Mouse (Mus musculus) embryo, embryonic 10 days (tissue): Measurements from ENCODE around the gene Aldh4a1.

Source experiments
- DNase-seq: peaks from one replicate; pipeline ENCODE4 v3.0.0-alpha.2; 2015; ENCODE audit warnings: low spot score

Gene Aldh4a1

GRCm38 (mm10) chr4:139669847-139670246 is 47.2 kb downstream of the Aldh4a1 start:
- DNase-seq: peak; percentile 87

GRCm38 (mm10) chr4:139675696-139676095 is 53.0 kb downstream of the Aldh4a1 start:
- DNase-seq: peak; percentile 52

- no peak for DNase-seq
Measured at GRCm38 (mm10) chr4:139683728-139684638, 61.3 kb downstream of the Aldh4a1 start.

- DNase-seq: peak; percentile 89
Measured at GRCm38 (mm10) chr4:139684639-139685017, 62.0 kb downstream of the Aldh4a1 start.

GRCm38 (mm10) chr4:139688058-139688457 is 65.4 kb downstream of the Aldh4a1 start:
- DNase-seq: no peak

GRCm38 (mm10) chr4:139689627-139690269 is 67.1 kb downstream of the Aldh4a1 start:
- DNase-seq: no peak

- no peak for DNase-seq
Measured at GRCm38 (mm10) chr4:139693315-139693714, 70.6 kb downstream of the Aldh4a1 start.

GRCm38 (mm10) chr4:139697755-139698154 is 75.1 kb downstream of the Aldh4a1 start:
- DNase-seq: peak; percentile 58

- no peak for DNase-seq
Measured at GRCm38 (mm10) chr4:139698602-139699001, 75.9 kb downstream of the Aldh4a1 start.
